Mouse (Mus musculus): ENCODE measurements around the gene Pcbp1. TPM values are rescaled to one million over a fixed set of nuclear protein-coding genes. Genes with fewer than 3 reads are reported as not detected.

Gene Pcbp1
- polyA plus RNA-seq, 1 experiment: 107 TPM

Other genes with a start within 250 kb of the Pcbp1 start
- gene Fam136a, start 160.7 kb downstream of the Pcbp1 start, polyA plus RNA-seq (2012; ENCODE audit: insufficient read depth, insufficient read length, missing spikeins): 43.3 and 73.3 TPM in 2 replicates
- 88.2 and 89.2 TPM in 2 replicates for gene Snrpg, start 155.0 kb downstream of the Pcbp1 start, polyA plus RNA-seq (2012; ENCODE audit: insufficient read depth, insufficient read length, missing spikeins)
- gene Pcyox1, start 129.2 kb downstream of the Pcbp1 start, polyA plus RNA-seq (2012; ENCODE audit: insufficient read depth, insufficient read length, missing spikeins): 65.9 and 131 TPM in 2 replicates
- gene Tia1, start 122.1 kb downstream of the Pcbp1 start, polyA plus RNA-seq (2012; ENCODE audit: insufficient read depth, insufficient read length, missing spikeins): 15.2 and 19.3 TPM in 2 replicates
- not detected in 2 replicates for gene Gm44790, start 99.7 kb downstream of the Pcbp1 start, polyA plus RNA-seq (2012; ENCODE audit: insufficient read depth, insufficient read length, missing spikeins)
- 10.4 and 13.6 TPM in 2 replicates for gene C87436, start 87.9 kb downstream of the Pcbp1 start, polyA plus RNA-seq (2012; ENCODE audit: insufficient read depth, insufficient read length, missing spikeins)
- gene Asprv1, start 101.8 kb upstream of the Pcbp1 start, polyA plus RNA-seq (2012; ENCODE audit: insufficient read depth, insufficient read length, missing spikeins): 0.67 and 0.96 TPM in 2 replicates
- 3.4 and 4.9 TPM in 2 replicates for gene Mxd1, start 142.8 kb upstream of the Pcbp1 start, polyA plus RNA-seq (2012; ENCODE audit: insufficient read depth, insufficient read length, missing spikeins)
- 113 and 121 TPM in 2 replicates for gene Snrnp27, start 158.2 kb upstream of the Pcbp1 start, polyA plus RNA-seq (2012; ENCODE audit: insufficient read depth, insufficient read length, missing spikeins)
- gene Gmcl1, start 207.1 kb upstream of the Pcbp1 start, polyA plus RNA-seq (2012; ENCODE audit: insufficient read depth, insufficient read length, missing spikeins): 6.0 and 7.1 TPM in 2 replicates

All from brown adipose tissue, adult 24 weeks (tissue).